Mouse (Mus musculus) neural tube, embryonic 14.5 days (tissue): Measurements from ENCODE around the gene Sstr5. TPM values are rescaled to one million over a fixed set of nuclear protein-coding genes. Genes with fewer than 3 reads are reported as not detected.
A peak's percentile ranks its signal among the peaks of the same experiment; 100 is the strongest.

Experiments
- ATAC-seq: fragments of 200-750 bp; cut with Nextera tagmentation; 2 replicates; pipeline ENCODE4 v1.8.0; 2017; ENCODE audit warnings: low read depth, mild to moderate bottlenecking, moderate TSS enrichment, moderate library complexity
- H3K27ac ChIP-seq: fragments of 300-500 bp; sonication (generic); 2 replicates; pipeline ENCODE4 v1.5.1; 2014; ENCODE audit warnings: low read depth, mild to moderate bottlenecking, control low read depth, low read length, moderate library complexity, mixed read lengths
- H3K27me3 ChIP-seq: fragments of 300-500 bp; sonication (generic); 2 replicates; pipeline ENCODE4 v1.6.1; 2014; ENCODE audit warnings: low read length; ENCODE audit not compliant: control insufficient read depth, insufficient read depth
- H3K36me3 ChIP-seq: fragments of 300-500 bp; sonication (generic); 2 replicates; pipeline ENCODE4 v1.6.1; 2014; ENCODE audit warnings: low read length, mixed read lengths; ENCODE audit not compliant: control insufficient read depth, insufficient read depth
- H3K4me1 ChIP-seq: fragments of 300-500 bp; sonication (generic); 2 replicates; pipeline ENCODE4 v1.6.1; 2014; ENCODE audit warnings: low read length; ENCODE audit not compliant: control insufficient read depth, insufficient read depth
- H3K4me2 ChIP-seq: fragments of 300-500 bp; sonication (generic); 2 replicates; pipeline ENCODE4 v1.6.1; 2014; ENCODE audit warnings: mild to moderate bottlenecking, low read depth, low read length, control low read depth
- H3K4me3 ChIP-seq: fragments of 300-500 bp; sonication (generic); 2 replicates; pipeline ENCODE4 v1.5.1; 2014; ENCODE audit warnings: low read depth, low read length, control low read depth, mixed read lengths
- H3K9ac ChIP-seq: fragments of 300-500 bp; sonication (generic); replicated peaks from 2 replicates; pipeline ENCODE4 v1.6.1; 2014; ENCODE audit warnings: low read depth, mild to moderate bottlenecking, control low read depth, low read length, mixed read lengths
- H3K9me3 ChIP-seq: fragments of 300-500 bp; sonication (generic); 2 replicates; pipeline ENCODE4 v1.6.1; 2016; ENCODE audit warnings: low read length; ENCODE audit not compliant: control insufficient read depth
- WGBS: fragments of 180-500 bp; shearing (Covaris S2); extraction: QIAGEN DNeasy Blood & Tissue Kit; methylation state at CpG from one replicate; pipeline ENCODE4 v1.1.7; 2014; 5-methylcytosine and 5-hydroxymethylcytosine counted together
- polyA plus RNA-seq: library from polyadenylated mRNA; unstranded; fragments of >200 nt; fragmentation: Nextera tagmentation; extraction: Ambion mirVana; gene quantifications from 2 replicates; pipeline ENCODE4 v1.2.1, GENCODE M21; 2014

The Sstr5 gene
- polyA plus RNA-seq, 1 experiment from 2014 or later, result 0.55 TPM

DNA sequence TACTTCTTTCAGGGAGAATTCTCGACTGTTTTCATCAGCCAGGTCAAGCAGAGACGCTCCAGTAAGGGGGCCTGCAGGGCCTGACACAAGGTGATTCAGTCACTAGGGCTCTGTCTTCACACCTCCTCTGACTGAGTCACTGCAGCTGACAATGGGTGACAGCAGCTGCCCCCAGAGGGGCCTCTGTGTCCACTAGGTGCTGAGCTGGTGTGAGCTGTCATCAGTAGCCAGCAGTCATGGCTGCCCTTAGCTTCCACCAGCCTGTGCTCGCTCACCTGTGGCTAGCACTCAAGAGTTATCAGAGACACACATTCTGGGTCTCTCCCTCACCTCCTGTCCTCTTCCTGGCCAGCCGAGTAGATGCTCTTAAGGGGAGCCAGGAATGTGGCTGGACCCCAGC is 16.3 kb downstream of the Sstr5 start:
- H3K27me3 ChIP-seq, result no peaks in the 10 kb centered on the region
- no peak overlapping the region for H3K4me2 ChIP-seq
- H3K9me3 ChIP-seq, result no peaks in the 10 kb centered on the region
- WGBS, result 69% methylated on average over 4 of the region's 4 CpGs
- no peaks in the 10 kb centered on the region for H3K36me3 ChIP-seq
- no peak overlapping the region for H3K9ac ChIP-seq
- H3K4me3 ChIP-seq, result no peak overlapping the region
- no peaks in the 10 kb centered on the region for H3K4me1 ChIP-seq
- no peak for ATAC-seq
- no peak overlapping the region for H3K27ac ChIP-seq

DNA sequence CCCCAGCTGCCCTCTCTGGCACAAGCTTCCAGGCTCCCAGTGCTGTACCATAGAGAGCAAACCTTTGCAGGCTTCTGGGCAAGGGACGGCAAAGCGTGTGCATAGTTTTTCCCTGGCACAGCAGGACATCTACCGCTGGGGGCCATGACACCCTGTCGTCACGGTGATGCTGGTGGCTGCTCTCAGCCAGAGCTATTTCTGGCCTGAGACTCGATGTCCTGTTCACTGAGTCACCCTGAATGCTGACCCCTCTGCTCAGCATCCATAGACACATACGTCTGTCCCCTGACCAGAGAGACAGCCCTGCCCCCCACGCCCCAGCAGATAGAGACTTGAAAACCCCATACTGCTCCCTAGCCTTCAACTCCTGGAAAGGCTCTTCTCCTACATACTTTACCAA is 16.9 kb downstream of the Sstr5 start:
- H3K27me3 ChIP-seq, result no peaks in the 10 kb centered on the region
- WGBS, result 45% methylated on average over 8 of the region's 8 CpGs
- H3K4me3 ChIP-seq, result no peak overlapping the region
- no peaks in the 10 kb centered on the region for H3K36me3 ChIP-seq
- no peak overlapping the region for H3K4me2 ChIP-seq
- no peak for ATAC-seq
- no peak overlapping the region for H3K9ac ChIP-seq
- no peaks in the 10 kb centered on the region for H3K4me1 ChIP-seq
- no peaks in the 10 kb centered on the region for H3K9me3 ChIP-seq
- H3K27ac ChIP-seq, result no peak overlapping the region

DNA sequence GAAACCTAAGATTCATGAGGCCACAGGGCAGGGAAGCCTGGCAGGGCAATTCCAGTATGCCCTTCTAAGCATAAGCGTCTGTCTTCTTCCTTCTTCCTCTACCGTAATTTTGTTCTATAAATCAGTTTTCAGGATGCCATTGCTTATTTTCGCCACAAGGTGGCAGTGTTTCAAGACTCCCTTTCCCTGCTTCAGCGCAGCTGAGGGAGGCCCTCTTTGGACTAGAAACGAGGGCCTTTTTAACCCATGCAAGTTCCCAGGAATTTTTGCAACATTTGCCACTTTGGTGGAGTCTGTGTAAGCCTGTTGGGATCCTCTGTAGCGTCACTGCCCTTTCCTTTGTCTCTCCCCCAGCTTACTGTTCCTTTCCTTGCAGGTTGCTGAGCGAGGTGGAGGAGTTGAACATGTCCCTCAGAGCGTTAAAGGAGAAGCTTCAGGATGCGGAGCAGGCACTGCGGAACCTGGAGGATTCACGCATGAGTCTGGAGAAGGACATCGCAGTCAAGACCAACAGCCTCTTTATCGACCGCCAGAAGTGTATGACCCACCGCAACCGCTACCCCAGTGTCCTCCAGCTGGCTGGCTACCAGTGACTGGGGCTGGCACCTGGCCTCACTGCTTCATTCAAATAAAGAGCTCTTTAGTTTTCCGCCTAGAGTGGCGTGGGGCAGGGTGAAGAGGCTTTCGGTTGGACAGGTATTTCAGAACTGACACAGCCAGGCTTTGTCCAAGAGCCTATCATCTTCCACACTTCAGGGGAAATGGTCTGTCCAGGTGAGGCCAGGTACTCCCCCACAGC is 20.9 kb downstream of the Sstr5 start:
- Histone ChIP-seq H3K27me3 (peaks cover 10% of the 10 kb centered on the region; the same call in 1 of the 2 replicates), H3K9me3 (no peaks in the 10 kb centered on the region), H3K4me3 (no peak overlapping the region), H3K36me3 (no peaks in the 10 kb centered on the region), H3K4me1 (no peaks in the 10 kb centered on the region), H3K9ac (no peak overlapping the region), H3K27ac (no peak overlapping the region), H3K4me2 (no peak overlapping the region)
- no peak for ATAC-seq
- 38% methylated on average over 19 of the region's 19 CpGs for WGBS

DNA sequence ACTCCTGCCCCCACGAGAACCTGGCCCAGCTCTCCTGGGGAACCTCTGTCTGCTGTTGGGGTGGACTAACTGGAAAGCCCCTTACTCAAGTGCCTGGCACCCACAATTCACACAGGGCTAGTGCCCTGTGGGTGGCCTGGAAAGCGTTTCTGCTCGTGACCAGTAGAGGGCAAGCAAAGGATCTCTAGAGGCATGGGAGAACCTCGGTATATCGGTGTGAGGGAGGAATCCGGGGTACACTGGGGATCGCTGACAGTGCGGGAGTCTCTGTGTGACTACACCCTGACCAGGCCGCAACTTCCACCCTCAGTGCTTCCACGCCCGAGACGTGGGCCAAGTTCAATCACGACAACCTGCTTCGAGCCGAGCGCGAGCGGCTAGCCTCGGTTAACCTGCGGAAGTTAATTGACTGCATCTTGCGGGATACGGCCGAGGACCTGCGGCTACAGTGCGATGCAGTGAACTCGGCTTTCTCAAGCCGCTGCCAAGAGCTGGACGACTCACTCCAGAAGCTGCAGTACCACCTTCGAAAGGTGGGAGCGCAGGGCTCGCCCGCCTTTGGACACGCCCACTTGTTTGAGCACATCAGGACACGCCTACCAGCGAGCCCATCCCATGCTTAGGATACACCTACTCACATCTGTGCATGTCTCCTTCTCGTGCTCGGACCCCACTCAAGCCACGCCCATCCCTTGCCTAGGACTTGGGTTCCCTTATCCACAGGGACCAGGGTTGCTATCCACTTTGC is 22.6 kb downstream of the Sstr5 start:
- 0 out of 2 replicates have a peak overlapping the region, but pooled peaks have one; percentile 21 for H3K9ac ChIP-seq
- no peaks in the 10 kb centered on the region for H3K9me3 ChIP-seq
- ATAC-seq, result peak; percentile 44; the same call in 1 of the 2 replicates
- H3K4me2 ChIP-seq, result peak overlapping the region; percentile 63
- no peaks in the 10 kb centered on the region for H3K4me1 ChIP-seq
- H3K27ac ChIP-seq, result no peak overlapping the region
- 2% methylated on average over 38 of the region's 38 CpGs for WGBS
- peak overlapping the region; percentile 20; the same call in 1 of the 2 replicates for H3K4me3 ChIP-seq
- H3K27me3 ChIP-seq, result peaks cover 10% of the 10 kb centered on the region; the same call in 1 of the 2 replicates
- H3K36me3 ChIP-seq, result no peaks in the 10 kb centered on the region

DNA sequence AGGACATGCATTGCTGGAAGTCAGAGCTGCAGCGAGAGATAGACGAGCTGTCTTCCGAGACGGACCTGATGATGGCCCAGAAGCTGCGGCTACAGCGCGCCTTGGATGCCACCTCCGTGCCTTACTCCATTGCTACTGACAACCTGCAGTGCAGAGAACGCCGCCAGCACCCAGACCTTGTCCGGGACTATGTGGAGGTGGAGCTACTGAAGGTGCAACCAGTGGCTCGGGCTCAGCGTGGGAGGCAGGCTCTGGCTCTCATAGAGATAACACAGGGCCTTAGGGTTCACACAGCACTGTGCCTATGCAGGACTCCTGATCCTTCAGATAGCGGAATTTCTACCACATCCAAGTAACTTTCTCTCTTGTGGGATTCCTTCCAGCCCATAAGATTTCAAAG is 25.0 kb downstream of the Sstr5 start:
- Histone ChIP-seq H3K4me1 (no peaks in the 10 kb centered on the region), H3K27me3 (peaks cover 10% of the 10 kb centered on the region; the same call in 1 of the 2 replicates), H3K4me3 (no peak overlapping the region), H3K27ac (no peak overlapping the region), H3K36me3 (no peaks in the 10 kb centered on the region), H3K4me2 (no peak overlapping the region), H3K9ac (no peak overlapping the region), H3K9me3 (no peaks in the 10 kb centered on the region)
- WGBS, result 69% methylated on average over 14 of the region's 14 CpGs
- ATAC-seq, result no peak

DNA sequence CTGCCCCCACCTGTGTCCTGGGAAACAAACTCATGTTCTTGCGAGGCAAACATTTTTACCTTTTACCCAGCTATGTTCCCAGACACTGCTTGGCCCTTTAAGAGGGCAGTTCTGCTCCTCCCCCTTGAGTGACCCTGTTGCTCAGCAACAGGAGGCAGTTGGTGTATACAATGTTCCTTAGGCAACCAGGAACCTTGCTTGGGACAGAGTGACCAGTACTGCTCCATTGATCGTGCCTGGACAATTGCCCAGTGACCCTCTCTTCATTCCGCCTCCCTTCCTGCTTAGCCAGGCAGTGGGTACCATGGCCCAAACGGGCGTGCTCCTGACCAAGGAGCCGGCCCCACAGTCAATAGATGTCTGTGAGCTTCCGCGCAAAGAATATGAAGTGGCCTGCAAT is 25.7 kb downstream of the Sstr5 start:
- no peak overlapping the region for H3K27ac ChIP-seq
- H3K27me3 ChIP-seq, result peaks cover 10% of the 10 kb centered on the region; the same call in 1 of the 2 replicates
- no peak overlapping the region for H3K4me3 ChIP-seq
- no peak overlapping the region for H3K4me2 ChIP-seq
- 36% methylated on average over 8 of the region's 8 CpGs for WGBS
- no peaks in the 10 kb centered on the region for H3K4me1 ChIP-seq
- no peak overlapping the region for H3K9ac ChIP-seq
- no peaks in the 10 kb centered on the region for H3K36me3 ChIP-seq
- ATAC-seq, result no peak
- H3K9me3 ChIP-seq, result no peaks in the 10 kb centered on the region

DNA sequence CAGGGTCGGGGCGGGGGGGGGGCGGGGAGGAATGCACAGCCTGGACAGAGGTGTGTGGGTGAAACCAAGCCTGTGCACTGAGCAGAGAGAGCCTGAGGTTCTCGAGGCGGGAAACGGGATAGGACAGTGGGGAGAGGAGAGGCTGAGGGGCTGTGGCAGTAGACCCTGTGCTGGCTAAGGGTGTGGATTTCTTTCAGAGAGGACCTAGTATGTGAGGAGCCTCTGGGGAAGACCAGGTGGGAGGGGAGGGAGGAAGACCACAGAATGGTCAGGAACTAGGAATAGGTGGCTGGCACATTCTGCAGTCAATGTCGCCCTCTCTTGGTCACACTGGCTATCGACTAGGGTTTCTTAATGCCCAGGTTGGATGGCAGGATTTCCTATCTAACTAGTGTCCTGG is 27.3 kb downstream of the Sstr5 start:
- H3K9ac ChIP-seq, result no peak overlapping the region
- WGBS, result 35% methylated on average over 8 of the region's 8 CpGs
- peak; percentile 58; the same call in 1 of the 2 replicates for ATAC-seq
- H3K27ac ChIP-seq, result no peak overlapping the region
- H3K4me1 ChIP-seq, result no peaks in the 10 kb centered on the region
- no peak overlapping the region for H3K4me3 ChIP-seq
- no peaks in the 10 kb centered on the region for H3K36me3 ChIP-seq
- H3K4me2 ChIP-seq, result no peak overlapping the region
- H3K9me3 ChIP-seq, result no peaks in the 10 kb centered on the region
- peaks cover 10% of the 10 kb centered on the region; the same call in 1 of the 2 replicates for H3K27me3 ChIP-seq

DNA sequence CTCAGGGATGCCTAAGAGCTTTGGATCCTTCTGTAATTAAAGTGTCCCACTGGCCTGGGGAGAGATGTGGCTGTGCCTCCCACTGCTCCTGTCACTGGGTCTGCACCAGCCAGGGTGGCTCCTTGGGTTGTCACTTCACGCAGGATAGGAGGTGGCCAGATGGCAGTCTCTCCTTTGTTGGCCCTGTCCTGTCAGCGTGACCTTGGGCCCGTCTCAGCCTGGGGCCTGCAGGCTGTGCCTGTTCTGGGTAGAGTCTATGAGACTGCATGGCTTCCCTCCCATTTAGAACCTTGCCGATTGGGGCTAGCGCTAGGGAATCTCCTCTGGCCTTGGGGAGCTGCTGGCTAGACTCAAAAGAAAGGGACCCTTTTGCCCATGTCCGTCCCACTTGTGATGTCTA is 28.8 kb downstream of the Sstr5 start:
- H3K9me3 ChIP-seq, result no peaks in the 10 kb centered on the region
- H3K27me3 ChIP-seq, result peaks cover 6% of the 10 kb centered on the region; the same call in 1 of the 2 replicates
- 71% methylated on average over 6 of the region's 6 CpGs for WGBS
- H3K36me3 ChIP-seq, result no peaks in the 10 kb centered on the region
- H3K27ac ChIP-seq, result no peak overlapping the region
- no peak overlapping the region for H3K4me3 ChIP-seq
- no peaks in the 10 kb centered on the region for H3K4me1 ChIP-seq
- no peak for ATAC-seq
- no peak overlapping the region for H3K9ac ChIP-seq
- H3K4me2 ChIP-seq, result no peak overlapping the region

DNA sequence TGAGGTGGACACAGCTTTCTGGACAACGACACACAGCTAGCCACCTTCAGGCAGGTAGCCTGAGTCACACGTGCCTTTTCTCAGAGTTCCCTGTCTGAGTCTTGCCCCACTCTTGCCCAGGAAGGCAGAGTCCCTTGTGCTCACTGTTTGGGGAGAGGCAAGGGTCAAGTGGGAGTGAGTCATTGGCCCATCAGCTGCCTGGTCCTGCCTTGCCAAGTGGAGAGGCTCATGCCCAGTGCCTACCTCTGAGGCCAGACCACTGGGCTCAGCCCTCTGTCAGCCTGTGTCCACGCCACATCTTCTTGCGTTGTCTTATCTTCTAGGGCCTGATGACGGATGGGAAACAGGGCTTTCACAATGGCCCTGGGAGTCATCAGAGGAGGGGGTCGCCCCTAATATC is 29.3 kb downstream of the Sstr5 start:
- Histone ChIP-seq H3K4me3 (no peak overlapping the region), H3K4me1 (no peaks in the 10 kb centered on the region), H3K9ac (no peak overlapping the region), H3K4me2 (no peak overlapping the region), H3K9me3 (no peaks in the 10 kb centered on the region), H3K27ac (no peak overlapping the region), H3K36me3 (no peaks in the 10 kb centered on the region), H3K27me3 (peaks cover 6% of the 10 kb centered on the region; the same call in 1 of the 2 replicates)
- 76% methylated on average over 6 of the region's 6 CpGs for WGBS
- ATAC-seq, result no peak
